Mouse (Mus musculus) stomach, embryonic 16.5 days (tissue): Measurements from ENCODE around the gene Zfp503. TPM values are rescaled to one million over a fixed set of nuclear protein-coding genes. Genes with fewer than 3 reads are reported as not detected.

Source experiments
- ATAC-seq: fragments of 200-750 bp; cut with Nextera tagmentation; 2 replicates; pipeline ENCODE4 v1.8.0; 2017; ENCODE audit warnings: moderate number of reproducible peaks, moderate TSS enrichment; ENCODE audit not compliant: insufficient read depth, low FRiP score
- H3K27ac ChIP-seq: fragments of 300-500 bp; sonication (generic); 2 replicates; pipeline ENCODE4 v1.5.1; 2014; ENCODE audit warnings: low read length
- H3K27me3 ChIP-seq: fragments of 300-500 bp; sonication (generic); 2 replicates; pipeline ENCODE4 v1.6.1; 2014; ENCODE audit warnings: low read length, control low read depth, mixed read lengths; ENCODE audit not compliant: control insufficient read depth, insufficient read depth
- H3K36me3 ChIP-seq: fragments of 300-500 bp; sonication (generic); 2 replicates; pipeline ENCODE4 v1.6.1; 2014; ENCODE audit warnings: low read length; ENCODE audit not compliant: control insufficient read depth, insufficient read depth
- H3K4me1 ChIP-seq: fragments of 300-500 bp; sonication (generic); 2 replicates; pipeline ENCODE4 v1.6.1; 2014; ENCODE audit warnings: low read length, control low read depth, mixed read lengths; ENCODE audit not compliant: control insufficient read depth, insufficient read depth
- H3K4me2 ChIP-seq: fragments of 300-500 bp; sonication (generic); 2 replicates; pipeline ENCODE4 v1.6.1; 2014; ENCODE audit warnings: low read depth, low read length, mixed read lengths
- H3K4me3 ChIP-seq: fragments of 300-500 bp; sonication (generic); replicated peaks from 2 replicates; pipeline ENCODE4 v1.5.1; 2014; ENCODE audit warnings: mild to moderate bottlenecking, low read length
- H3K9ac ChIP-seq: fragments of 300-500 bp; sonication (generic); 2 replicates; pipeline ENCODE4 v1.6.1; 2014; ENCODE audit warnings: low read length
- H3K9me3 ChIP-seq: fragments of 300-500 bp; sonication (generic); replicated peaks from 2 replicates; pipeline ENCODE4 v1.6.1; 2016; ENCODE audit warnings: low read length, control low read depth; ENCODE audit not compliant: control insufficient read depth
- WGBS: fragments of 180-500 bp; shearing (Covaris S2); extraction: QIAGEN DNeasy Blood & Tissue Kit; methylation state at CpG from one replicate; pipeline ENCODE4 v1.1.7; 2014; 5-methylcytosine and 5-hydroxymethylcytosine counted together
- polyA plus RNA-seq: library from polyadenylated mRNA; unstranded; fragments of >200 nt; fragmentation: Nextera tagmentation; extraction: Ambion mirVana; gene quantifications from 2 replicates; pipeline ENCODE4 v1.2.1, GENCODE M21; 2015

The Zfp503 gene
- polyA plus RNA-seq = 7.1 and 10.1 TPM in 2 replicates

GRCm38 (mm10) chr14:21989291-21989913 is at the start of gene Zfp503:
TSS of gene Zfp503 (minus strand) at chr14:21989601.
- H3K27me3 ChIP-seq = no peaks in the 10 kb centered on the region
- 0 out of 2 replicates have a peak, but pooled peaks cover 5% of the 10 kb centered on the region for H3K36me3 ChIP-seq
- peak within 1 kb of the TSS; percentile 98 for H3K4me3 ChIP-seq
- H3K9me3 ChIP-seq = no peaks in the 10 kb centered on the region
- H3K4me1 ChIP-seq = peaks cover 13% of the 10 kb centered on the region
- peak within 1 kb of the TSS; percentile 83 for H3K9ac ChIP-seq
- peak within 1 kb of the TSS; percentile 86 for H3K4me2 ChIP-seq
- WGBS = under 1% methylated on average over 37 of the region's 37 CpGs
- peak within 1 kb of the TSS; percentile 99 for H3K27ac ChIP-seq
- peak; percentile 29; the same call in 1 of the 2 replicates for ATAC-seq

GRCm38 (mm10) chr14:22037498-22038131 is 48.2 kb upstream of the Zfp503 start:
- H3K27ac ChIP-seq = no peak overlapping the region
- no peaks in the 10 kb centered on the region for H3K9me3 ChIP-seq
- H3K4me3 ChIP-seq = no peak overlapping the region
- H3K36me3 ChIP-seq = no peaks in the 10 kb centered on the region
- 77% methylated on average over 16 of the region's 16 CpGs for WGBS
- ATAC-seq = no peak
- H3K4me1 ChIP-seq = peaks cover 11% of the 10 kb centered on the region
- no peak overlapping the region for H3K4me2 ChIP-seq
- no peaks in the 10 kb centered on the region for H3K27me3 ChIP-seq
- H3K9ac ChIP-seq = no peak overlapping the region

GRCm38 (mm10) chr14:22036802-22037497 is 47.5 kb upstream of the Zfp503 start:
- Histone ChIP-seq H3K9ac (no peak overlapping the region), H3K27me3 (no peaks in the 10 kb centered on the region), H3K27ac (no peak overlapping the region), H3K4me3 (no peak overlapping the region), H3K9me3 (no peaks in the 10 kb centered on the region), H3K4me2 (no peak overlapping the region), H3K4me1 (peaks cover 11% of the 10 kb centered on the region), H3K36me3 (no peaks in the 10 kb centered on the region)
- no peak for ATAC-seq
- 71% methylated on average over 12 of the region's 12 CpGs for whole genome bisulfite sequencing

GRCm38 (mm10) chr14:22036338-22036737 is 46.9 kb upstream of the Zfp503 start:
- Histone ChIP-seq H3K27ac (no peak overlapping the region), H3K9ac (no peak overlapping the region), H3K4me3 (no peak overlapping the region), H3K36me3 (no peaks in the 10 kb centered on the region), H3K4me2 (no peak overlapping the region), H3K4me1 (peaks cover 11% of the 10 kb centered on the region), H3K27me3 (no peaks in the 10 kb centered on the region), H3K9me3 (no peaks in the 10 kb centered on the region)
- WGBS = 33% methylated on average over 6 of the region's 6 CpGs
- no peak for ATAC-seq

- H3K27ac ChIP-seq = no peak overlapping the region
- peaks cover 11% of the 10 kb centered on the region for H3K4me1 ChIP-seq
- ATAC-seq = peak; percentile 75
- H3K27me3 ChIP-seq = no peaks in the 10 kb centered on the region
- no peaks in the 10 kb centered on the region for H3K36me3 ChIP-seq
- WGBS = 54% methylated on average over 3 of the region's 3 CpGs
- no peak overlapping the region for H3K4me2 ChIP-seq
- H3K9me3 ChIP-seq = no peaks in the 10 kb centered on the region
- H3K4me3 ChIP-seq = no peak overlapping the region
- H3K9ac ChIP-seq = no peak overlapping the region
Measured at GRCm38 (mm10) chr14:22035900-22036299, 46.5 kb upstream of the Zfp503 start.

- Histone ChIP-seq H3K27ac (no peak overlapping the region), H3K27me3 (no peaks in the 10 kb centered on the region), H3K9me3 (no peaks in the 10 kb centered on the region), H3K4me1 (peaks cover 10% of the 10 kb centered on the region), H3K4me2 (no peak overlapping the region), H3K4me3 (no peak overlapping the region), H3K36me3 (no peaks in the 10 kb centered on the region), H3K9ac (no peak overlapping the region)
- ATAC-seq = no peak
- 71% methylated on average over 4 of the region's 4 CpGs for WGBS
Measured at GRCm38 (mm10) chr14:22023533-22023932, 34.1 kb upstream of the Zfp503 start.

GRCm38 (mm10) chr14:22020885-22021284 is 31.5 kb upstream of the Zfp503 start:
- Histone ChIP-seq H3K4me3 (no peak overlapping the region), H3K4me1 (peaks cover 10% of the 10 kb centered on the region), H3K27ac (no peak overlapping the region), H3K9me3 (no peaks in the 10 kb centered on the region), H3K9ac (no peak overlapping the region), H3K36me3 (no peaks in the 10 kb centered on the region), H3K27me3 (no peaks in the 10 kb centered on the region), H3K4me2 (no peak overlapping the region)
- 0 out of 2 replicates have a peak, but pooled peaks have one; percentile 26 for ATAC-seq
- 38% methylated on average over 2 of the region's 2 CpGs for WGBS

- peak overlapping the region; percentile 77 for H3K9ac ChIP-seq
- 51% methylated on average over 12 of the region's 12 CpGs for WGBS
Measured at GRCm38 (mm10) chr14:22019949-22020845, 30.8 kb upstream of the Zfp503 start.

More at GRCm38 (mm10) chr14:22019949-22020845, 30.8 kb upstream of the Zfp503 start:
- H3K4me3 ChIP-seq = peak overlapping the region; percentile 50
- no peak for ATAC-seq
- peaks cover 10% of the 10 kb centered on the region for H3K4me1 ChIP-seq
- peak overlapping the region; percentile 78 for H3K4me2 ChIP-seq
- H3K9me3 ChIP-seq = no peaks in the 10 kb centered on the region
- H3K36me3 ChIP-seq = no peaks in the 10 kb centered on the region
- no peaks in the 10 kb centered on the region for H3K27me3 ChIP-seq
- peak overlapping the region; percentile 46; the same call in 1 of the 2 replicates for H3K27ac ChIP-seq
